Mouse (Mus musculus): ENCODE measurements around the gene Ccdc58. TPM values are rescaled to one million over a fixed set of nuclear protein-coding genes. Genes with fewer than 3 reads are reported as not detected.
"Not testable (repeated sequence)": the region's sequence is repeated elsewhere in the genome, so short reads cannot be mapped to it uniquely, and the experiment has no call there.

The Ccdc58 gene
- polyA plus RNA-seq (2014; fragmentation: Nextera tagmentation; extraction: Ambion mirVana) = 71.6 and 78.4 TPM in 2 replicates

- peak; percentile 97 for ATAC-seq (ENCODE audit: low FRiP score)
- H3K9me3 ChIP-seq (ENCODE audit: control insufficient read depth, low read length) = no peaks in the 10 kb centered on the region
- H3K36me3 ChIP-seq (ENCODE audit: control insufficient read depth, insufficient read depth, low read length) = no peaks in the 10 kb centered on the region
Measured at GRCm38 (mm10) chr16:36071450-36072379, at the start of gene Ccdc58, which contains the start of gene Fam162a. Gene Ccdc58 (plus strand): TSS chr16:36071685. Gene Fam162a (minus strand): TSS chr16:36071594.

DNA sequence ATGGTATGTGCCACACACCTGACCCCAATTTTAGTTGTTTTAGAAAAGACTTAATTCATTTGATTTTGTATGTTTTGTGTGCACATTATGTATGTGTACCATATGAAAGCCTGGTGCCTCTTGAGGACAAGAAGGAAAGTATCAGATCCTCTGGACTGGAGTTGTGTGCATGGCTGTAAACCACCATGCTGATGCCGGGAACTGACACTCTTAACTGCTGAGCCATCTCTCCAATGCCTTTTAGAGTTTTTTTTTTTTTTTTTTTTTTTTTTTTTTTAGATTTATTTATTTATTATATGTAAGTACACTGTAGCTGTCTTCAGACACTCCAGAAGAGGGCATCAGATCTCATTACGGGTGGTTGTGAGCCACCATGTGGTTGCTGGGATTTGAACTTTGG is 43.4 kb upstream of the Ccdc58 start:
- ATAC-seq (ENCODE audit: low FRiP score); H3K9me3 ChIP-seq (ENCODE audit: control insufficient read depth, low read length); H3K4me1 ChIP-seq (replicated peaks; ENCODE audit: control insufficient read depth, insufficient read depth, low read length); H3K27me3 ChIP-seq (ENCODE audit: control insufficient read depth, insufficient read depth, low read length); H3K36me3 ChIP-seq (ENCODE audit: control insufficient read depth, insufficient read depth, low read length); H3K27ac ChIP-seq (ENCODE audit: low read depth, low read length); DNase-seq (ENCODE audit: low spot score); H3K4me2 ChIP-seq (replicated peaks; ENCODE audit: low read depth, low read length); H3K9ac ChIP-seq (ENCODE audit: low read depth, low read length); H3K4me3 ChIP-seq (ENCODE audit: low read depth, low read length): not testable (repeated sequence)
- WGBS = 95% methylated on average over 1 of the region's 2 CpGs

More at GRCm38 (mm10) chr16:36071450-36072379, at the start of gene Ccdc58, which contains the start of gene Fam162a:
- H3K27ac ChIP-seq (ENCODE audit: low read depth, low read length) = peak within 1 kb of the TSS; percentile 98
- H3K27me3 ChIP-seq (ENCODE audit: control insufficient read depth, insufficient read depth, low read length) = no peaks in the 10 kb centered on the region
- peaks cover 2% of the 10 kb centered on the region; the same call in 1 of the 2 replicates for H3K4me1 ChIP-seq (replicated peaks; ENCODE audit: control insufficient read depth, insufficient read depth, low read length)
- H3K4me3 ChIP-seq (ENCODE audit: low read depth, low read length) = peak within 1 kb of the TSS; percentile 51
- peak within 1 kb of the TSS; percentile 93 for H3K9ac ChIP-seq (ENCODE audit: low read depth, low read length)
- peak; percentile 92 for DNase-seq (ENCODE audit: low spot score)
- WGBS = under 1% methylated on average over 58 of the region's 81 CpGs
- H3K4me2 ChIP-seq (replicated peaks; ENCODE audit: low read depth, low read length) = peak within 1 kb of the TSS; percentile 38

GRCm38 (mm10) chr16:36040640-36041624 is 30.6 kb upstream of the Ccdc58 start, which contains the start of gene Wdr5b:
Gene Wdr5b (plus strand): TSS chr16:36041190.
- H3K9ac ChIP-seq (ENCODE audit: low read depth, low read length) = peak within 1 kb of the TSS; percentile 77
- H3K9me3 ChIP-seq (ENCODE audit: control insufficient read depth, low read length) = no peaks in the 10 kb centered on the region
- WGBS = 2% methylated on average over 39 of the region's 39 CpGs
- H3K27me3 ChIP-seq (ENCODE audit: control insufficient read depth, insufficient read depth, low read length) = no peaks in the 10 kb centered on the region
- DNase-seq (ENCODE audit: low spot score) (peak; percentile 94), ATAC-seq (ENCODE audit: low FRiP score) (peak; percentile 97)
- H3K4me3 ChIP-seq (ENCODE audit: low read depth, low read length) = peak within 1 kb of the TSS; percentile 63
- peak within 1 kb of the TSS; percentile 47; the same call in 1 of the 2 replicates for H3K27ac ChIP-seq (ENCODE audit: low read depth, low read length)
- H3K4me1 ChIP-seq (replicated peaks; ENCODE audit: control insufficient read depth, insufficient read depth, low read length) = no peaks in the 10 kb centered on the region
- peak within 1 kb of the TSS; percentile 76 for H3K4me2 ChIP-seq (replicated peaks; ENCODE audit: low read depth, low read length)
- H3K36me3 ChIP-seq (ENCODE audit: control insufficient read depth, insufficient read depth, low read length) = no peaks in the 10 kb centered on the region

GRCm38 (mm10) chr16:36041625-36042020 is 29.9 kb upstream of the Ccdc58 start:
- no peak for ATAC-seq (ENCODE audit: low FRiP score)
- H3K27ac ChIP-seq (ENCODE audit: low read depth, low read length) = peak overlapping the region; percentile 47; the same call in 1 of the 2 replicates
- H3K9me3 ChIP-seq (ENCODE audit: control insufficient read depth, low read length) = no peaks in the 10 kb centered on the region
- no peaks in the 10 kb centered on the region for H3K4me1 ChIP-seq (replicated peaks; ENCODE audit: control insufficient read depth, insufficient read depth, low read length)
- WGBS = 36% methylated on average over 11 of the region's 11 CpGs
- H3K4me2 ChIP-seq (replicated peaks; ENCODE audit: low read depth, low read length) = peak overlapping the region; percentile 76
- DNase-seq (ENCODE audit: low spot score) = no peak
- H3K36me3 ChIP-seq (ENCODE audit: control insufficient read depth, insufficient read depth, low read length) = no peaks in the 10 kb centered on the region
- H3K27me3 ChIP-seq (ENCODE audit: control insufficient read depth, insufficient read depth, low read length) = no peaks in the 10 kb centered on the region
- H3K9ac ChIP-seq (ENCODE audit: low read depth, low read length) = peak overlapping the region; percentile 77
- H3K4me3 ChIP-seq (ENCODE audit: low read depth, low read length) = peak overlapping the region; percentile 63

GRCm38 (mm10) chr16:36043073-36043472 is 28.4 kb upstream of the Ccdc58 start:
- ATAC-seq (ENCODE audit: low FRiP score) = no peak
- H3K4me1 ChIP-seq (replicated peaks; ENCODE audit: control insufficient read depth, insufficient read depth, low read length) = no peaks in the 10 kb centered on the region
- H3K9ac ChIP-seq (ENCODE audit: low read depth, low read length) = no peak overlapping the region
- WGBS = 84% methylated on average over 10 of the region's 10 CpGs
- H3K27ac ChIP-seq (ENCODE audit: low read depth, low read length) = no peak overlapping the region
- H3K36me3 ChIP-seq (ENCODE audit: control insufficient read depth, insufficient read depth, low read length) = no peaks in the 10 kb centered on the region
- no peaks in the 10 kb centered on the region for H3K27me3 ChIP-seq (ENCODE audit: control insufficient read depth, insufficient read depth, low read length)
- no peak for DNase-seq (ENCODE audit: low spot score)
- H3K9me3 ChIP-seq (ENCODE audit: control insufficient read depth, low read length) = no peaks in the 10 kb centered on the region
- H3K4me2 ChIP-seq (replicated peaks; ENCODE audit: low read depth, low read length) = no peak overlapping the region
- H3K4me3 ChIP-seq (ENCODE audit: low read depth, low read length) = no peak overlapping the region

DNA sequence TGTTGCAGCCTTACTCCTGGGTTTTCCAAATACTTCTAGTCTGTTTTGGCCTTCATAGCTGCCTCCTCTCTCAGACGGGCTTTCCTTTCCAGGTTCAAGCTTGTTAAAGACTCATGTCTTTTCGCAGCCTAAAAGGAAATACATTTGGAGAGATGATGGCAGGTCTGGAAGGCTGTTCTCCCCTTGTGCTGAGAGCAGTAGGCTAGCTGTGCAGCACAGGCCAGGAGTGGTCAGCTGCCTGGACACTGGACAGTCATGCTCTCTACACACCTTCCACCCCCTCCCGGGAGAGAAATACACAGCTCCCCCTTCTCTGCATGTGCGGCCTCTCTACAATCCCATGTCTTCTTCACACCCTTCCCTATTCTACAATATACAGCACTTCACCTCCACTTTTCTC is 27.5 kb upstream of the Ccdc58 start:
- no peak overlapping the region for H3K9ac ChIP-seq (ENCODE audit: low read depth, low read length)
- DNase-seq (ENCODE audit: low spot score) (no peak), ATAC-seq (ENCODE audit: low FRiP score) (no peak)
- H3K36me3 ChIP-seq (ENCODE audit: control insufficient read depth, insufficient read depth, low read length) = peaks cover 4% of the 10 kb centered on the region; the same call in 1 of the 2 replicates
- H3K27me3 ChIP-seq (ENCODE audit: control insufficient read depth, insufficient read depth, low read length) = no peaks in the 10 kb centered on the region
- H3K4me3 ChIP-seq (ENCODE audit: low read depth, low read length) = no peak overlapping the region
- H3K9me3 ChIP-seq (ENCODE audit: control insufficient read depth, low read length) = no peaks in the 10 kb centered on the region
- H3K4me2 ChIP-seq (replicated peaks; ENCODE audit: low read depth, low read length) = no peak overlapping the region
- H3K27ac ChIP-seq (ENCODE audit: low read depth, low read length) = no peak overlapping the region
- 92% methylated on average over 4 of the region's 4 CpGs for WGBS
- no peaks in the 10 kb centered on the region for H3K4me1 ChIP-seq (replicated peaks; ENCODE audit: control insufficient read depth, insufficient read depth, low read length)

DNA sequence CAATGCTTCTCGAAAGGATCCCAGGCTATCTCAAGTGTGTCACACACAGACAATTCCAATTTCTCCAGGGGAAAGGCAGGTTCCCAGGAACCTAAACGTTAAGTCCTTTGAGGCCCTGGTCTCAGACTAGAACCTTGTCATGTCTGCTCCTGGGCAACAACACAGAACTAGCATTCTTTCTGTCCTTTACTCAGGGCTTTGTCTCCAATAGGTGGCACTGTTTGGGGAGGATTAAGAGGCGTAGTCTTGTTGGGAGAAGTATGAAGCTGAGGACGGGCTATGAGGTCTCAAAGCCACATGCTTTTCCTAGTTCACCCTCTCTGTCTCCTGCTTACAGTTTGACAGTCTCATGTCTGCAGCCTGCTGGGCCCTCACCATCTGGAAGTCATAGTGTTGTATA is 23.9 kb upstream of the Ccdc58 start:
- Histone ChIP-seq H3K9ac (ENCODE audit: low read depth, low read length) (no peak overlapping the region), H3K4me3 (ENCODE audit: low read depth, low read length) (no peak overlapping the region), H3K27me3 (ENCODE audit: control insufficient read depth, insufficient read depth, low read length) (no peaks in the 10 kb centered on the region), H3K4me2 (replicated peaks; ENCODE audit: low read depth, low read length) (no peak overlapping the region), H3K9me3 (ENCODE audit: control insufficient read depth, low read length) (no peaks in the 10 kb centered on the region), H3K27ac (ENCODE audit: low read depth, low read length) (no peak overlapping the region), H3K36me3 (ENCODE audit: control insufficient read depth, insufficient read depth, low read length) (peaks cover 4% of the 10 kb centered on the region; the same call in 1 of the 2 replicates), H3K4me1 (replicated peaks; ENCODE audit: control insufficient read depth, insufficient read depth, low read length) (no peaks in the 10 kb centered on the region)
- WGBS = 93% methylated on average over 4 of the region's 4 CpGs
- no peak for ATAC-seq (ENCODE audit: low FRiP score)
- DNase-seq (ENCODE audit: low spot score) = no peak

DNA sequence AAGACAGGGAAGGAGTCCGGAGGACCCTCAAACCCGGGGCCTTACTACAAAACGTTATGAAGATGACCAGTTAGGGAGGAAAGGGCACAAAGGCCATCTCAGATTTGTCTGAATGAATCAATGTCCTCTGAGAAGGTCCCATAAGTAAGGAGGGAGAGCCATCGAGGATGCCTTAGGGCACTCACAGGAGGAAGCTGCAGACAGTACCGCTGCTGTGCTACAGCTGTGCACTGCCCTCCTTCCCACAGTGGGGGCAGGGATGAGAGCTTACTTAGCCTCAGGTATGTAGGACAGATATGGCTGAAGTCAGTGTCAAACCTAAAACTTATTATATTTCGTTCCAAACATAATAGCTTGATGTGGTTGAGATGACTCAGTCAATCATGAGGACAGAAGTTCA is 20.0 kb upstream of the Ccdc58 start:
- DNase-seq (ENCODE audit: low spot score) = no peak
- Histone ChIP-seq H3K27me3 (ENCODE audit: control insufficient read depth, insufficient read depth, low read length) (no peaks in the 10 kb centered on the region), H3K4me1 (replicated peaks; ENCODE audit: control insufficient read depth, insufficient read depth, low read length) (no peaks in the 10 kb centered on the region), H3K9me3 (ENCODE audit: control insufficient read depth, low read length) (no peaks in the 10 kb centered on the region), H3K9ac (ENCODE audit: low read depth, low read length) (no peak overlapping the region), H3K36me3 (ENCODE audit: control insufficient read depth, insufficient read depth, low read length) (peaks cover 4% of the 10 kb centered on the region; the same call in 1 of the 2 replicates), H3K27ac (ENCODE audit: low read depth, low read length) (no peak overlapping the region), H3K4me2 (replicated peaks; ENCODE audit: low read depth, low read length) (no peak overlapping the region), H3K4me3 (ENCODE audit: low read depth, low read length) (no peak overlapping the region)
- WGBS = 92% methylated on average over 6 of the region's 6 CpGs
- no peak for ATAC-seq (ENCODE audit: low FRiP score)
